Mouse (Mus musculus): ENCODE results near the gene Boc. TPM values are rescaled to one million over a fixed set of nuclear protein-coding genes. Genes with fewer than 3 reads are reported as not detected.

Boc gene
- 13.7 and 30.6 TPM in 2 replicates for polyA plus RNA-seq (2011; ENCODE audit: insufficient read length, low read depth, missing spikeins)

GRCm38 (mm10) chr16:44558471-44559329, at the start of gene Boc:
Boc (minus strand) TSS chr16:44558897.
- TF ChIP-seq POLR2A (IDR thresholded peaks at IDR 0.05; ENCODE audit: low read depth, low read length) (peak; percentile 96), CTCF (IDR thresholded peaks at IDR 0.05; ENCODE audit: borderline replicate concordance, insufficient read depth, low read length) (no peak)
- Histone ChIP-seq H3K27ac (ENCODE audit: insufficient read depth, low read length) (peak within 1 kb of the TSS; percentile 90), H3K4me3 (ENCODE audit: insufficient read depth, low read length) (peak within 1 kb of the TSS; percentile 92), H3K4me1 (ENCODE audit: control insufficient read depth, insufficient read depth, low read length) (peaks cover 3% of the 10 kb centered on the region; the same call in 1 of the 2 replicates)

GRCm38 (mm10) chr16:44606643-44607042, 47.9 kb upstream of the Boc start:
- no peak overlapping the region for H3K4me3 ChIP-seq (ENCODE audit: insufficient read depth, low read length)
- TF ChIP-seq POLR2A (IDR thresholded peaks at IDR 0.05; ENCODE audit: low read depth, low read length) (no peak), CTCF (IDR thresholded peaks at IDR 0.05; ENCODE audit: borderline replicate concordance, insufficient read depth, low read length) (no peak)

GRCm38 (mm10) chr16:44604021-44604616, 45.4 kb upstream of the Boc start:
- no peak overlapping the region for H3K4me3 ChIP-seq (ENCODE audit: insufficient read depth, low read length)
- TF ChIP-seq POLR2A (IDR thresholded peaks at IDR 0.05; ENCODE audit: low read depth, low read length) (no peak), CTCF (IDR thresholded peaks at IDR 0.05; ENCODE audit: borderline replicate concordance, insufficient read depth, low read length) (no peak)
- no peak overlapping the region for H3K27ac ChIP-seq (ENCODE audit: insufficient read depth, low read length)
- H3K4me1 ChIP-seq (ENCODE audit: control insufficient read depth, insufficient read depth, low read length): no peaks in the 10 kb centered on the region

More at GRCm38 (mm10) chr16:44606643-44607042, 47.9 kb upstream of the Boc start:
- no peak overlapping the region for H3K27ac ChIP-seq (ENCODE audit: insufficient read depth, low read length)
- no peaks in the 10 kb centered on the region for H3K4me1 ChIP-seq (ENCODE audit: control insufficient read depth, insufficient read depth, low read length)

- Histone ChIP-seq H3K4me1 (ENCODE audit: control insufficient read depth, insufficient read depth, low read length) (no peaks in the 10 kb centered on the region), H3K4me3 (ENCODE audit: insufficient read depth, low read length) (no peak overlapping the region), H3K27ac (ENCODE audit: insufficient read depth, low read length) (no peak overlapping the region)
- TF ChIP-seq CTCF (IDR thresholded peaks at IDR 0.05; ENCODE audit: borderline replicate concordance, insufficient read depth, low read length): no peak
- no peak for TF ChIP-seq POLR2A (IDR thresholded peaks at IDR 0.05; ENCODE audit: low read depth, low read length)
Observed at GRCm38 (mm10) chr16:44601999-44602794, 43.5 kb upstream of the Boc start.

GRCm38 (mm10) chr16:44601182-44601581, 42.5 kb upstream of the Boc start:
- Histone ChIP-seq H3K27ac (ENCODE audit: insufficient read depth, low read length) (no peak overlapping the region), H3K4me3 (ENCODE audit: insufficient read depth, low read length) (no peak overlapping the region), H3K4me1 (ENCODE audit: control insufficient read depth, insufficient read depth, low read length) (no peaks in the 10 kb centered on the region)
- TF ChIP-seq CTCF (IDR thresholded peaks at IDR 0.05; ENCODE audit: borderline replicate concordance, insufficient read depth, low read length) (no peak), POLR2A (IDR thresholded peaks at IDR 0.05; ENCODE audit: low read depth, low read length) (no peak)

- Histone ChIP-seq H3K27ac (ENCODE audit: insufficient read depth, low read length) (no peak overlapping the region), H3K4me3 (ENCODE audit: insufficient read depth, low read length) (no peak overlapping the region), H3K4me1 (ENCODE audit: control insufficient read depth, insufficient read depth, low read length) (no peaks in the 10 kb centered on the region)
- TF ChIP-seq POLR2A (IDR thresholded peaks at IDR 0.05; ENCODE audit: low read depth, low read length) (no peak), CTCF (IDR thresholded peaks at IDR 0.05; ENCODE audit: borderline replicate concordance, insufficient read depth, low read length) (no peak)
Observed at GRCm38 (mm10) chr16:44597106-44597806, 38.6 kb upstream of the Boc start.

GRCm38 (mm10) chr16:44589506-44589905, 30.8 kb upstream of the Boc start:
- H3K27ac ChIP-seq (ENCODE audit: insufficient read depth, low read length): no peak overlapping the region
- TF ChIP-seq POLR2A (IDR thresholded peaks at IDR 0.05; ENCODE audit: low read depth, low read length) (no peak), CTCF (IDR thresholded peaks at IDR 0.05; ENCODE audit: borderline replicate concordance, insufficient read depth, low read length) (no peak)
- H3K4me1 ChIP-seq (ENCODE audit: control insufficient read depth, insufficient read depth, low read length): no peaks in the 10 kb centered on the region
- no peak overlapping the region for H3K4me3 ChIP-seq (ENCODE audit: insufficient read depth, low read length)

GRCm38 (mm10) chr16:44579421-44580024, 20.8 kb upstream of the Boc start:
- H3K4me3 ChIP-seq (ENCODE audit: insufficient read depth, low read length): no peak overlapping the region
- no peak for TF ChIP-seq CTCF (IDR thresholded peaks at IDR 0.05; ENCODE audit: borderline replicate concordance, insufficient read depth, low read length)
- TF ChIP-seq POLR2A (IDR thresholded peaks at IDR 0.05; ENCODE audit: low read depth, low read length): no peak
- H3K27ac ChIP-seq (ENCODE audit: insufficient read depth, low read length): no peak overlapping the region
- no peaks in the 10 kb centered on the region for H3K4me1 ChIP-seq (ENCODE audit: control insufficient read depth, insufficient read depth, low read length)

- Histone ChIP-seq H3K27ac (ENCODE audit: insufficient read depth, low read length) (no peak overlapping the region), H3K4me1 (ENCODE audit: control insufficient read depth, insufficient read depth, low read length) (no peaks in the 10 kb centered on the region), H3K4me3 (ENCODE audit: insufficient read depth, low read length) (no peak overlapping the region)
- TF ChIP-seq CTCF (IDR thresholded peaks at IDR 0.05; ENCODE audit: borderline replicate concordance, insufficient read depth, low read length) (no peak), POLR2A (IDR thresholded peaks at IDR 0.05; ENCODE audit: low read depth, low read length) (no peak)
Observed at GRCm38 (mm10) chr16:44578551-44578950, 19.9 kb upstream of the Boc start.
